Mouse (Mus musculus): Measurements from ENCODE around the gene Dvl2.

- TF ChIP-seq GATA1 (IDR thresholded peaks at IDR 0.05; ENCODE audit: borderline replicate concordance, low read length), result peak; percentile 78; the same call in 1 of the 3 replicates
- TF ChIP-seq FLI1 (IDR thresholded peaks at IDR 0.05; ENCODE audit: low read length), result no peak
Observed at GRCm38 (mm10) chr11:69990850-69991691, 9.3 kb upstream of the Dvl2 start, which contains the start of gene Gabarap.
